Mouse (Mus musculus) E14TG2a.4 (cell line): ENCODE data around the gene Card10.

Source experiments
- CTCF ChIP-seq: conservative IDR thresholded peaks from 2 replicates; pipeline ENCODE4 v1.5.1; 2014; ENCODE audit warnings: low read length
- NANOG ChIP-seq: IDR thresholded peaks from 2 replicates; pipeline ENCODE4 v1.6.1; 2014; ENCODE audit warnings: borderline replicate concordance, low read length, mixed read lengths
- POU5F1 ChIP-seq: IDR thresholded peaks from 2 replicates; pipeline ENCODE4 v1.6.1; 2014; ENCODE audit warnings: low read length, borderline replicate concordance

GRCm38 (mm10) chr15:78790990-78791389, 11.9 kb downstream of the Card10 start:
- TF ChIP-seq CTCF (no peak), NANOG (no peak), POU5F1 (no peak)
